Mouse (Mus musculus) 3T3-L1 (cell line): ENCODE measurements at regions not wholly inside any gene's neighbourhood (a gene's known extent, or its start where the extent isn't known, plus 50 kb on each side); places are given as distances from the start of the nearest gene placed in this dataset.

Source experiments
- DNase-seq: peaks from one replicate; pipeline ENCODE4 v3.0.0-alpha.2; 2015; ENCODE audit warnings: low read depth, low spot score

GRCm38 (mm10) chr1:39047316-39047715 lies 61.9 kb downstream of the Pdcl3 start:
- no peak for DNase-seq

GRCm38 (mm10) chr1:39057304-39057703 lies 71.9 kb downstream of the Pdcl3 start:
- DNase-seq = no peak

GRCm38 (mm10) chr1:39062509-39062908 lies 77.1 kb downstream of the Pdcl3 start:
- no peak for DNase-seq

GRCm38 (mm10) chr1:39063666-39064385 lies 78.4 kb downstream of the Pdcl3 start:
- no peak for DNase-seq

GRCm38 (mm10) chr1:39064781-39065180 lies 79.4 kb downstream of the Pdcl3 start:
- DNase-seq = no peak

GRCm38 (mm10) chr1:39067901-39068300 lies 82.5 kb downstream of the Pdcl3 start:
- DNase-seq = no peak

GRCm38 (mm10) chr1:39069086-39069655 lies 83.8 kb downstream of the Pdcl3 start:
- DNase-seq = no peak

- DNase-seq = no peak
Measured at GRCm38 (mm10) chr1:39069676-39070075, 84.3 kb downstream of the Pdcl3 start.

GRCm38 (mm10) chr1:39075966-39076365 lies 90.6 kb downstream of the Pdcl3 start:
- no peak for DNase-seq

- DNase-seq = no peak
Measured at GRCm38 (mm10) chr1:39078584-39079315, 93.3 kb downstream of the Pdcl3 start.

- no peak for DNase-seq
Measured at GRCm38 (mm10) chr1:39083911-39084826, 98.8 kb downstream of the Pdcl3 start.

GRCm38 (mm10) chr1:39086273-39086672 lies 100.9 kb downstream of the Pdcl3 start:
- no peak for DNase-seq

GRCm38 (mm10) chr1:39089875-39090274 lies 103.7 kb upstream of the Npas2 start:
- DNase-seq = no peak

GRCm38 (mm10) chr1:39091121-39091520 lies 102.4 kb upstream of the Npas2 start:
- no peak for DNase-seq

- no peak for DNase-seq
Measured at GRCm38 (mm10) chr1:39091638-39092037, 101.9 kb upstream of the Npas2 start.

- DNase-seq = no peak
Measured at GRCm38 (mm10) chr1:39093291-39093690, 100.2 kb upstream of the Npas2 start.

GRCm38 (mm10) chr1:39094001-39094400 lies 99.5 kb upstream of the Npas2 start:
- no peak for DNase-seq

- no peak for DNase-seq
Measured at GRCm38 (mm10) chr1:39095901-39096300, 97.6 kb upstream of the Npas2 start.

GRCm38 (mm10) chr1:39096726-39097125 lies 96.8 kb upstream of the Npas2 start:
- DNase-seq = no peak

- no peak for DNase-seq
Measured at GRCm38 (mm10) chr1:39097499-39097898, 96.0 kb upstream of the Npas2 start.

- no peak for DNase-seq
Measured at GRCm38 (mm10) chr1:39098154-39098553, 95.4 kb upstream of the Npas2 start.

GRCm38 (mm10) chr1:39099246-39099645 lies 94.3 kb upstream of the Npas2 start:
- no peak for DNase-seq
